Mouse (Mus musculus) embryonic facial prominence, embryonic 14.5 days (tissue): ENCODE data around the gene Pgk1. TPM values are rescaled to one million over a fixed set of nuclear protein-coding genes. Genes with fewer than 3 reads are reported as not detected.

Source experiments
- polyA plus RNA-seq: library from polyadenylated mRNA; unstranded; fragments of >200 nt; fragmentation: Nextera tagmentation; extraction: Ambion mirVana; gene quantifications from 2 replicates; pipeline ENCODE4 v1.2.1, GENCODE M21; 2014

Gene Pgk1
- polyA plus RNA-seq, 1 experiment from 2014 or later, result 304 TPM

Other genes with a start within 250 kb of the Pgk1 start
- gene Magt1, start 175.2 kb upstream of the Pgk1 start, polyA plus RNA-seq, result 57.7 and 59.5 TPM in 2 replicates
- gene Cox7b, start 171.4 kb upstream of the Pgk1 start, polyA plus RNA-seq, result 417 and 481 TPM in 2 replicates
- gene Atp7a, start 159.8 kb upstream of the Pgk1 start, polyA plus RNA-seq, result 28.4 and 32.1 TPM in 2 replicates
- 1.3 and 1.4 TPM in 2 replicates for gene Tlr13, start 43.9 kb upstream of the Pgk1 start, polyA plus RNA-seq
- 14.0 and 15.1 TPM in 2 replicates for gene Taf9b, start 34.1 kb downstream of the Pgk1 start, polyA plus RNA-seq
- not detected in 2 replicates for gene Fnd3c2, start 68.3 kb downstream of the Pgk1 start, polyA plus RNA-seq